Mouse (Mus musculus): ENCODE measurements at regions not wholly inside any gene's neighbourhood (a gene's known extent, or its start where the extent isn't known, plus 50 kb on each side); places are given as distances from the start of the nearest gene placed in this dataset.

DNA sequence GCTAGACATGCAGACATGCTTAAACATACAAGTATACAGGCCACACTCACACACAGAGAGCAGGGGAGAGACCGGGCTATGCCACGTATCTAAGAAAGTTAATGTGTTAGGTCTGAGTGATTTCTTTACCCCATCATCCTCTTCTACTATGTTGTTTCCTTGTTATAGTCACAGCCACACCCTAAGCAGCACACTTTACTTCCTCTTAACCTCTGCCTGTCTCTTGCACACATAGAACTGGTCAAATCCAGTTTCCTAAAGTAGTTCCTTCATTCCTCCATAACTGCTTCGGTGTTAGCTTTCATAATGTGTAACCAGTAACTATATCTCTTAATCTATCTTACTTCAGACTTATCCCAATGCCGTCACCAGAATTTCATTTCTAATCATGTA lies 186.4 kb downstream of the Rnf152 start:
- TF ChIP-seq POLR2A (IDR thresholded peaks at IDR 0.05; ENCODE audit: borderline replicate concordance, control insufficient read depth, low read depth, low read length) (no peak), CTCF (IDR thresholded peaks at IDR 0.05; ENCODE audit: control insufficient read depth, insufficient read depth, low read length) (no peak)
